Mouse (Mus musculus): ENCODE measurements at regions not wholly inside any gene's neighbourhood (a gene's known extent, or its start where the extent isn't known, plus 50 kb on each side); places are given as distances from the start of the nearest gene placed in this dataset.

DNA sequence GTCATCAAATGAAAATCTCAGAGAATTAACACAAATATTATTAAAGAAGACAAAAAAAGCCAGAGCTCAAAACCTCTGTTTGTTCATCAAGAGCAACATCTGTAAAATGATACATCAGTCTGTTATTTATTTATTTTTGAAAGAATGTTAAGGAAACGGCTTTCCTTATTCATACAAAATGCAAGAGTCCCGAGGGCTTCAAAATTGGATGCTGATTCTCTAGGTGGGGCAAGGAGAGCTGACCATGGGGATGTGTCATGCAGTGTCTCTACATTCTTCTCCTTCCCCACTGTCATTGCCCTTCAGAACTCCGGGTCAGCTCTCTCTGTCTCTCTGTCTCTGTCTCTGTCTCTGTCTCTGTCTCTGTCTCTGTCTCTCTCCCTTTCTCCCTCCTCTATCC, 65.8 kb downstream of the Sox9 start:
- TF ChIP-seq CTCF (IDR thresholded peaks at IDR 0.05; ENCODE audit: low read depth, low read length) (no peak), POLR2A (IDR thresholded peaks at IDR 0.05; ENCODE audit: borderline replicate concordance, low read depth, low read length) (no peak)

Data from bone marrow macrophage, adult 2 months (primary cell).